Mouse (Mus musculus) stomach, adult 2 months (tissue): ENCODE measurements around the gene Chrdl2. TPM values are rescaled to one million over a fixed set of nuclear protein-coding genes. Genes with fewer than 3 reads are reported as not detected.

ENCODE experiments used
- polyA plus RNA-seq: library from polyadenylated mRNA; depleted of rRNA; stranded (reverse); fragments of >200 nt; gene quantifications from 2 replicates; pipeline ENCODE4 v1.2.3, GENCODE M21; 2012; rRNA removed

Chrdl2 gene
- 0.36 and 0.96 TPM in 2 replicates for polyA plus RNA-seq

GRCm38 (mm10) chr7:100005790-100006189 lies at the start of gene Chrdl2:
Chrdl2 (plus strand) TSS chr7:100006172.

GRCm38 (mm10) chr7:99980132-99980591 lies 25.8 kb upstream of the Chrdl2 start, which contains the start of gene Rnf169:
Rnf169 (minus strand) TSS chr7:99980448.

Other genes starting within 250 kb of the Chrdl2 start
- gene Olfr521, start 242.7 kb upstream of the Chrdl2 start, polyA plus RNA-seq, result not detected in 2 replicates
- 1.1 and 1.3 TPM in 2 replicates for gene Neu3, start 177.8 kb upstream of the Chrdl2 start, polyA plus RNA-seq
- gene Xrra1, start 147.1 kb upstream of the Chrdl2 start, polyA plus RNA-seq, result 0.16 and 0.19 TPM in 2 replicates
- 4.4 and 6.2 TPM in 2 replicates for gene Spcs2, start 142.7 kb upstream of the Chrdl2 start, polyA plus RNA-seq
- gene Rnf169, start 25.7 kb upstream of the Chrdl2 start, polyA plus RNA-seq, result 1.1 and 1.2 TPM in 2 replicates
- gene Pold3, start 115.4 kb downstream of the Chrdl2 start, polyA plus RNA-seq, result 1.3 and 2.3 TPM in 2 replicates
- gene Lipt2, start 153.1 kb downstream of the Chrdl2 start, polyA plus RNA-seq, result 3.3 and 8.3 TPM in 2 replicates
- gene Kcne3, start 170.3 kb downstream of the Chrdl2 start, polyA plus RNA-seq, result 32.2 and 46.0 TPM in 2 replicates
- 1.2 and 1.3 TPM in 2 replicates for gene Pgm2l1, start 221.2 kb downstream of the Chrdl2 start, polyA plus RNA-seq